Mouse (Mus musculus): ENCODE data around the gene Tmtc1. TPM values are rescaled to one million over a fixed set of nuclear protein-coding genes. Genes with fewer than 3 reads are reported as not detected.

Gene Tmtc1
- total RNA-seq, 2 experiments from 2014 or later = 10.2 to 12.4 TPM

- no peak for DNase-seq (ENCODE audit: low spot score in 2 of 2)
Observed at GRCm38 (mm10) chr6:148375618-148376209, 68.5 kb downstream of the Tmtc1 start.

- no peak for DNase-seq (ENCODE audit: low spot score in 2 of 2)
Observed at GRCm38 (mm10) chr6:148375015-148375414, 69.2 kb downstream of the Tmtc1 start.

- no peak for DNase-seq (ENCODE audit: low spot score in 2 of 2)
Observed at GRCm38 (mm10) chr6:148373444-148373843, 70.7 kb downstream of the Tmtc1 start.

DNA sequence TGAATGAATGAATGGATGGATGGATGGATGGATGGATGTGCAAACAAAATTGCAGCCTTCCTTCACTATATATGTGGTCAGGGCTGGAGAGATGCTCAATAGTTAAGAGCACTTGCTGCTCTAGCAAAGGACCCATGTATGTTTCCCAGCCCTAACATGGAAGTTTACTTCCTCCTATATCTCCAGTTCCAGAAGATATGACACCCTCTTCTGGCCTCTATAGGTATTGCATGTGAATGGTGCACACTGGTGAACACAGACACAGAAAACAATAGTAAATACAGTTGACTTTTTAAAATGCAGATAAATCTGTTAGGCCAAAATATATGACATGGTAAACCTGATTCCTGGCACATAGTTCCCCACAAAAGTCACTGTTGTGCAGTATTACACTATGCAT lies 73.0 kb downstream of the Tmtc1 start:
- DNase-seq (ENCODE audit: low spot score in 2 of 2) = no peak

DNA sequence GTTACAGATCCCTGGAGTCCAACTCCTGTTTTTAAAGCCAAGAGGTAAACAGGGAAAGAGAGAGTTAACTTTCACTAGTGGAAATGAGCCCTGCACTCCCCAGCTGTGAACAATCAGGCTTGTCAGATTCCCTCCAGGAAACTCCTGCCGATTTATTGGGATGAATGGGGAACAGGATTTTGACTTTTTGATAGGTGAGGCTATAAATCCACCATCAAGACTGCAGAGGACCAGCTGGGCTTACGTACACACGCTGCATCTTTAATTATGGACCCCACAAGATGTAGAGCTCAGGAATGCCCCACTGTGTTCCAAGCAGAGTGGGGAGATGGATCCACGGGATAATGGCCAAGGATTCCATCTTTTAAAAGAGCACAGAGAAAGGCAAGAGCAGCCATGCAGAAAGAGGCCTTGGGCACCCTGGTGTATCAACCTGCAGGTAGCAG lies 77.1 kb downstream of the Tmtc1 start:
- no peak for DNase-seq (ENCODE audit: low spot score in 2 of 2)

GRCm38 (mm10) chr6:148366629-148367028 lies 77.6 kb downstream of the Tmtc1 start:
- DNase-seq (ENCODE audit: low spot score in 2 of 2) = no peak

- DNase-seq (ENCODE audit: low spot score in 2 of 2) = no peak
Observed at GRCm38 (mm10) chr6:148363162-148363561, 81.0 kb downstream of the Tmtc1 start.

GRCm38 (mm10) chr6:148362475-148362874 lies 81.7 kb downstream of the Tmtc1 start:
- DNase-seq (ENCODE audit: low spot score in 2 of 2) = no peak

DNA sequence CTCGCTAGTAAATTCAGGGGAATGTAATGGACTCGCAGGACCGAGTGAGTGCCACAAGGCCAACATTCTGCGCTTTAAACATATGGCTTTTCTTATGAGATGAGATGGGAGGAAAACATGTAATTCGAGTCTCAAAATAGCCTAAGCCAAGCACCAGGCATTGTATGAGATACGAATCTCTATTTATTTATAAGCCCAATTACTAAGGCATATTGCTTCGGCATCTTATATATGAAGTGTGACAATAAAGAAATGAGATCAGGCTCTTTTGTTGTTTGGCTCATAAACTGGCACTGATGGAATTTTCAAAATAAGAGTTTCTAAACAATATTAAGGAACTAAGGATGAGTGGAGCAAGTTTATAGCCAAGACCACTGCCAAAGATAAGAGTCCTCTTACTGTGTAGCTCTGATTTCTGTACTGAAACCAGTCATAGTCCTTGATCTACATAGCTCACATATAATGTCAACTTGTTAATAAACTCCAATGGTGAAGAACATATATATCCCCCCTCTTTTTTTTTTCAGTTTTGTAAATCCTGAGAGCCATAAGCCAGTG lies 84.8 kb downstream of the Tmtc1 start:
- no peak for DNase-seq (ENCODE audit: low spot score in 2 of 2)

- no peak for DNase-seq (ENCODE audit: low spot score in 2 of 2)
Observed at GRCm38 (mm10) chr6:148358580-148359246, 85.5 kb downstream of the Tmtc1 start.

DNA sequence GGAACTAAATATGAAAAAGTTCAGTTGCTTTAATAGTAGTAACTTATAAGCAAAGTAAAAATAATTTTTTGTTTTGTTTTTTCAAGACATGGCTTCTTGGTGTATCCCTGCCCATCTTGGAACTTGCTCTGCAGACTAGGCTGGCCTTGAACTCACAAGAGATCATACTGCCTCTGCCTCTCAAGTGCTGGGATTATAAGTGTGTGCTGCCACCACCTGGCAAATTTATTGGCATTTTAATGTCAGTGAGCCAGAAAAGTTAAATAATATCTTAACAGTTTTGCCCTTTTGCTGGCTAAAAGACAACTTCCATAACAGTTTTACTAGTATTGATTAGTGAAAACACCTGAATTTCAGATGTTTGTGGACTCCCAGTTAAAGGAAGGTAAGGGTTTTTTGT lies 88.0 kb downstream of the Tmtc1 start:
- DNase-seq (ENCODE audit: low spot score in 2 of 2) = no peak

DNA sequence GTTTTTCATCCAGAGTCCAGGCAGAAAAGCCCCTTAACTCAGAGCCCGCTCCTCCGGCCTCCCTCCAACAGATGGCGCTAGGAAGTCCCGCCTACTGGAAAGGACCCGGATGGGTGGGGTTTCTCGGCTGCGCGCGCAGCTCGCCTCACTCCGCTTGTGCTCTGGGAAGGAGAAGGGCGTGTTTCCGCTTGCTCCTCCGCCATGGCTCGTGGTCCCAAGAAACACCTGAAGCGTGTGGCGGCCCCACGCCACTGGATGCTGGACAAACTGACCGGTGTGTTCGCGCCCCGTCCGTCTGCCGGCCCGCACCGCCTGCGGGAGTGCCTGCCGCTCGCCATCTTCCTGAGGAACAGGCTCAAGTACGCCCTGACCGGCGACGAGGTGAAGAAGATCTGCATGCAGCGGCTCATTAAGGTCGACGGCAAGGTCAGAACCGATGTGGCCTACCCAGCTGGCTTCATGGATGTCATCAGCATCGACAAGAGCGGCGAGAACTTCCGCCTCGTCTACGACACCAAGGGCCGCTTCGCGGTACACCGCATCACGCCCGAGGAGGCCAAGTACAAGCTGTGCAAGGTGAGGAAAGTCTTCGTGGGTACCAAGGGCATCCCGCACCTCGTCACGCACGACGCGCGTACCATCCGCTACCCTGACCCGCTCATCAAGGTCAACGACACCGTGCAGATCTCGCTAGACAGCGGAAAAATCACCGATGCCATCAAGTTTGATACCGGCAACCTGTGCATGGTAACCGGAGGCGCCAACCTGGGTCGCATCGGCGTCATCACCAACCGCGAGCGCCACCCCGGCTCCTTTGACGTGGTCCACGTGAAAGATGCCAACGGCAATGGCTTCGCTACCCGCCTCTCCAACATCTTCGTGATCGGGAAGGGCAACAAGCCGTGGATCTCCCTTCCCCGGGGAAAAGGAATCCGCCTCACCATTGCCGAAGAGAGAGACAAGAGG lies 89.4 kb downstream of the Tmtc1 start:
- DNase-seq (ENCODE audit: low spot score in 2 of 2) = peak; percentile 31 to 43

DNA sequence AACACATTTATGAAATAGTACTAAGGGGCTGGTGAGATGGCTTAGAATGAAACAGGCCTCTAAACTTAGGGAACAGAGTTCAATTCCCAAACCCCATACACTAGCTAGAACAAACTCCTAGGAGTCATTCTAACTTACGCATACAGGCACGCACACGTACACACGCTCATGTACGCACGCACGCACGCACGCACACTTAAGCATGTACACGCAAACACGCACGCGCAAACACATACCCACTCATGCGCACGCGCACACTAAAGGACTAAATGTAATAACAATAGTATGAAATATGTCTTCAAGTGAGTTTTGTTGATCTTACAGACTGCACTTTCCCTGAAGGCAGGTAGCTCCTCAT lies 90.1 kb downstream of the Tmtc1 start:
- DNase-seq (ENCODE audit: low spot score in 2 of 2) = no peak

DNA sequence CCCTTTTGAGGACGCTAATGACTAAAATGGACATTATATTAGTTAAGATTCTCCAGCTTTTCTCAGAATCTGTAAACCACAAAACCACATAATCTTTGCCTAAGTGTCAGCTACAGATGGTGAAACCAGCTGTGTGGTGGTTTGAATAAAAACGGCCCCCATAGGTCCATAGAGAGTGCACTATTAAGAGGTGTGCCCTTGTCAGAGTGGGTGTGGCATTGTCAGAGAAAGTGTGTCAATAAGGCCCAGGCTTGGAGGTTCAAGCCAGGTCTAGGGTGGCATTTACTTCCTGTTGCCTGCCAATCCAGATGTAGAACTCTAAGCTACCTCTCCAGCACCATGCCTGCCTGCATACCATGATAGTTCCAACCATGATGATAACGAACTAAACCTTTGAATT lies 99.2 kb downstream of the Tmtc1 start:
- no peak for DNase-seq (ENCODE audit: low spot score in 2 of 2)

GRCm38 (mm10) chr6:148342191-148342590 lies 102.0 kb downstream of the Tmtc1 start:
- DNase-seq (ENCODE audit: low spot score in 2 of 2) = no peak

GRCm38 (mm10) chr6:148341765-148342164 lies 102.4 kb downstream of the Tmtc1 start:
- DNase-seq (ENCODE audit: low spot score in 2 of 2) = no peak

DNA sequence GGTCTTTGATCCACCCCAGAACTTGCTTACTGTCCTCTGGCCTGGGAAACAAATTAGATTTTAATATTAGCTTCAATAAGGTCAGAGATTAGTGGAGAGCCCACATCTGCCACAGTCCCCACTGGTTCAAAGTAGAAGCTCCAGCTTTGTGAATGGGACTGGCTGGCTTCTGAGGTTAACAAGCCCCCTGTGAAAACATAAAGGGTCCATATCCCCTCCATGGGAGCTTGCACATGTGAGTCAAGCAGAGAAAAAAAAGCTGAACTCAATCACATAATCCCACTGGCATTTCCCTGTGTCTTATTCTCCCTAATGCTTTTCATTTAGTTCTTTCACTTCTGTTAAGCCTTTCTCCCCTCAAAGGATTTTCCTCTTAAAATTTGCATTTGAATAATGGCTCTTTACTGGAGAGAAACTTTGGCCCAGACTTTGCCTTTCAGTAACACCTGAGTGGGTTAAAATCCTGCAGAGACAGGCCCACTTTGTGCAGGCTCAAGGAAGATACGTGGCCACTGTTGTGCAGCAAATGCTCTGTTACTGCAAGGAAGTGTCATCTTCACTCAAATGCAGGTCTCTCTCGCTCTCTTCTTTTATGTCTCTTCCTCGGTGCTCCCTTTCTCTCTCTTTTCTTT lies 105.7 kb downstream of the Tmtc1 start:
- no peak for DNase-seq (ENCODE audit: low spot score in 2 of 2)

GRCm38 (mm10) chr6:148336290-148336955 lies 107.8 kb downstream of the Tmtc1 start:
- DNase-seq (ENCODE audit: low spot score in 2 of 2) = no peak

GRCm38 (mm10) chr6:148331916-148332315 lies 112.3 kb downstream of the Tmtc1 start:
- no peak for DNase-seq (ENCODE audit: low spot score in 2 of 2)

GRCm38 (mm10) chr6:148329976-148330375 lies 114.2 kb downstream of the Tmtc1 start:
- no peak for DNase-seq (ENCODE audit: low spot score in 2 of 2)

DNA sequence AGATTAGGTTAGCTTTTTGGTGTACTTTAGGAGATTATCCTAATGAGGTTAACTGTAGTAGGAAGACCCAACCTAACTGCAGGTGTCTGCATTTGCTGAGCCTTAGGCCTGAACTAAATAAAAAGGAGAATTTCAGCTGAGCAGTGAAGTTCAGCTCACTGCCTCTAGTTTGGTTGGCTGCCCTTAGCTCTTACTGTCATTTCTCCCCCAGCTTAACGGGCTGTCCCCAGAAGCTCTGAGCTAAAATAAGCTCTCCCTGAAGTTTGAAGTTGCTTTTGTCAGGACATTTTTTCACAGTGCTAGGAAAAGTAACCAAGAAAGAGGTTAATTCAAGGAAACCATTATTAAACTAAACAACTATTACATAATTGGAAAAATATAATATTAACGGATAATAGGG lies 115.3 kb downstream of the Tmtc1 start:
- DNase-seq (ENCODE audit: low spot score in 2 of 2) = no peak

All from adrenal gland, postnatal 4 days (tissue).